Mouse (Mus musculus): ENCODE results near the gene Tbxa2r.
A peak's percentile ranks its signal among the peaks of the same experiment; 100 is the strongest.

The Tbxa2r gene

DNA sequence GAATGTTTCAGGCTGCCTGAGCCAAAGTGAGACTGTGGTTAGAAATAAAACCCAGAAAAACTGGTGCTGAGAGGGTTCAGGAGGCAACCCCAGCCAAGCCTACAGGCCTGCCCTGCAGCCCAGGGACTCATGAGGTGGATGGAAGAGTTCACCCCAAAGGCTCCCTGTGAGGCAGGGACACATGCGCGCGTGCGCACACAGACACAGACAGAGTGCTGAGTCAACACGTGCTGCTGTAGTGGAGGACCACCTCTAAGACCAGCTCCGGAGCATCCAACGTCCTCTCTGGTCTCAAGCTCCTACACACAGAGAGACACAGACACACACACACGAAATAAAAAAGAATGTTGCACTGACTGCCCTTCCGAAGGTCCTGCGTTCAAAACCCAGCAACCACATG lies 46.8 kb downstream of the Tbxa2r start:
- DNase-seq: no peak

GRCm38 (mm10) chr10:81376561-81377361 lies 48.2 kb downstream of the Tbxa2r start:
- DNase-seq: no peak

- no peak for DNase-seq
Observed at GRCm38 (mm10) chr10:81377362-81377664, 48.8 kb downstream of the Tbxa2r start.

DNA sequence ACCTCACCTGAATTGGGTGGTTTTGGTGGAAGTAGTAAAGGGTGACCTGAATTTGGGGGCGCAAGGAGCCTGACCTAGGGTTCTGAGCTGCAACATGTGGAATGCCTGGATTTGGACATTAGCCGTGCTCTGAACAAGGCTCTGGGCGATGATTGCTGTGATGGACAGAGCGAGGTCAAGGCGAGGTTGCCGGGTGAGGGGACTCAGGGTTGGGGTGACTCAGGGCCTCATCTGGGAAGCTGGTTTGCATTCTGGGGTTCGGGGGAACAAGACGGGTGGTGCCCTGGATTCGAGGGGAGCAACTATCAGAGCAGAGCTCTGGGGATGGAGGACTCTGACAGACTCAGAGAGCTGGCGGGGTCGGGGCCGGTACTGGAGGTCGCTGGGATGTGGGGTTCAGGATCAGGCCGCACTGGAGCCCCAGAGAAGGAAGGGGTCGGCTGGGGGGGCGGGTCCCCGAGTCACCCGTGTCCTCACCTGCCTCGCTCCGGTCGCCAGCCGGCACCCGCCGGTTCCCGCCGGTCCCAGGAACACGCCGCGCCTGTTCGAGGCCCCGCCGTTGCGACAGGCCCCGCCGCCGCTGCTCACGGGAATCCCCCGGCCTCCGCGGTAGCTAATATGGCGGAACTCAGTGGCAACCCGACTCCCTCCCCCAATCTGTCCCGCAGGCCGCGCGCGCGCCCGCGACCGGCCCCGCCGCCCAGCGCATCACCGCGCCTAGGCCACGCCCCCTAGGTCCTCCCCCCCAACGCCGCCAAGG lies 49.4 kb downstream of the Tbxa2r start, which contains the start of gene Fzr1:
Gene Fzr1 (minus strand): TSS at position 724 of the 760 bp plus-strand sequence.
- no peak for DNase-seq

- DNase-seq: peak; percentile 100
Observed at GRCm38 (mm10) chr10:81378553-81379182, 50.1 kb downstream of the Tbxa2r start.

GRCm38 (mm10) chr10:81379183-81379553 lies 50.6 kb downstream of the Tbxa2r start:
- DNase-seq: no peak

DNA sequence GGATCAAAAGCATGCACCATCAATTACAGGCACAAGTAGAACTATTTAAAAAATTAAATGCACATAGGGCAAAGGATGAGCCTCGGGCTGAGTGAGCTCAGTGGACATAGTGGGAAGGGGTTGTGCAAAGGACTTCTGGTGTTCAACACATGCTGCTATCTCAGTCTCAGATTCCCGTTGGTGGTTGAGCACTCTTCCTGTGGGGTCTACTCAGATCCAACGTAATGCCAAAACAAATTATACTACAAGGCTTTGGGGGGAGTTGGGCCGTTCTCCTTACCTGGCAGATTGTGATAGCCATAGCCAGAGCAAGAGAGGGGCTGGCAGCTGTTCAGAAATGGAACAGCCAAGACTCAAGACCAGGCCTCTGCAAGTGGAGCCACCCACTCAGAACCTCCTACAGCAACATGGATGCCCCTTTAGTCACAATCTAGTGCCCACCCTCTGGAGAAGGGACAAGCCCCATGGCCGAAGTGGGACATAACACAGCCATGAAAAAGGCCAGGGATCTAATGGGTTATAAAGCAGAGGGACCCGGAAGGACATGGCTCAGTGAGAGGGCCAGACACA lies 51.4 kb downstream of the Tbxa2r start:
- DNase-seq: no peak

DNA sequence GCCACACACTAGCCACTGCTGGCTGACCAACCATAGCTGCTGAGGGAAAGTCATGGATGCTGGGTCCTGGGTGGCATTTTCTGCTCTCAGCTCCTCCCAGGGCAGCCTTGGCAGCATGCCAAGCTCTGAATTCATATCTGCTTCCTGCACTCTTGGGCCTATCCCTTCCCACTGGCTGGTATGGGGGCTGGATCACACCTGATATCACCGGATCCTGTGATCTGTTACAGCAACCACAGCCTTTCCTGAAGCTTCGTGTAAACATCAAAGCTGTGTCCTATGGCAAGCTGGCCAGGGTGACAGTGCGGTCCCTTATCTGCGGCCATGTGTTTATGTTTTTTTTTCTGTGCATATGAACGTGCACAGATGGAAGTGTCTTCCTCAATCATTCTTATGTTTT lies 53.5 kb downstream of the Tbxa2r start:
- DNase-seq: no peak

DNA sequence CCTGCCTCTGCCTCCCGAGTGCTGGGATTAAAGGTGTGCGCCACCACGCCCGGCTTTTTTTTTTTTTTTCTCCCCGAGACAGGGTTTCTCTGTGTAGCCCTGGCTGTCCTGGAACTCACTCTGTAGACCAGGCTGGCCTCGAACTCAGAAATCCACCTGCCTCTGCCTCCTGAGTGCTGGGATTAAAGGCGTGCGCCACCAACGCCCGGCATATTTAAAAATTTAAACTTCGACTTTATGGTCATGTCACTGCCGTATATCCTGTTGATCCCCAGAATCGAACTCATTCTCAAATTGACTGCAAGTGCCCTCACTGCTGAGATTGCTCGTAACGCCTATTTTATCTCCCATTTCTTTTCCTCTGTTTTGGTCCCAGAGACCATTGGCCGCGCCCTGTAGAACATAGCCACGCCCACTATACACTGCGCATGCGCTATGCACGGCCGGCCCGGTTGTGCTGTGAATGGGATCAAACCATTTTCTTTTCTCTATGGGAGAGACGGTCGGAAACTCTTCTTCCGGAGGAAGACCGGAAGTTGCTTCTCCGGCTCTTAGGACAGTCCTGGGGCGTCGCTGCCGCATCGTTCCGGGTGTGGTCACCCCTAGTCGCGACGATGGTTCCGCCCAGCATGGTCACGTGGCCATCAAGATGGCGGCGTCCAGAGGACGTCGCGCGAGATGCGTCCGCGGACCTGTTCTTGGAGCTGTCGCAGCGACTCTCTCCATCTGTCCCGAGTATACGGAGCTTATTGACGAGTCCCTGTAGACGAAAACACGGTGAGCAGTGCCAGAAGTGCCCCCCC lies 55.5 kb downstream of the Tbxa2r start, which contains the start of the genes Dohh and Gm48551:
Gene Dohh (plus strand): TSS at position 627 of the 803 bp plus-strand sequence.
Gene Gm48551 (plus strand): TSS at position 665 of the 803 bp plus-strand sequence.
- DNase-seq: peak; percentile 99 to 100

GRCm38 (mm10) chr10:81384605-81384982 lies 56.1 kb downstream of the Tbxa2r start:
- no peak for DNase-seq
